In the genomic region with DNA sequence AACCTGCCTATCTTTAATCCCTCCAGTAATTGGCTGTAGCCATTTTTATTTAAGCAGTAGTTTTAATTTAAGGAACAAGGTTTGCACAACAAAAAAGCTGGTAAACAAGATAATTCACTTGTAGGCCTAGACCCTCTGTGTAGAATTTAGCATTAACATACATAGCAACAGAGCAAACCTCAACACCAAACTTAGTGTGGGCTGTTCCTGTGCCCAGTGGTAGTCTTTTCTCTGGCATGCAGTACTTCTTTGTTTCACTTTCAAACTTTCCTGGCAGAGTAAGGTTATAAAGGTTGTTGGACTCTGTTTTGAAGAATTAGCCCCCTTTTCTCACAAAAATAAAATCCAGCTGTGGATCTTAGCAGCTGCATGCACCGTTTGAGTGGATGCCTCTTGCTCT, we compare ENCODE assay signal across 18 mouse cellular contexts. TPM values are rescaled to one million over a fixed set of nuclear protein-coding genes. Genes with fewer than 3 reads are reported as not detected.
DNase-seq lines count a peak whose midpoint lies in the region; ATAC-seq and TF ChIP-seq lines count a peak whose summit lies in the region.
"Had no signal": no experiment of that assay in that cellular context is flagged by ENCODE, and none has a peak within 500 bp of the region (broad histone marks: within the 10 kb centered on the region; RNA-seq: fewer than 3 reads in every experiment).

No protein-coding gene starts in this region.

- H3K4me1 ChIP-seq in liver, embryonic 11.5 days (replicated peaks; ENCODE audit: control insufficient read depth, insufficient read depth, low read length): peaks cover 7% of the 10 kb centered on the region
- H3K4me1 ChIP-seq in bone marrow, adult 2 months (ENCODE audit: control insufficient read depth, insufficient read depth, low read length): peaks cover 2% of the 10 kb centered on the region
- peaks cover 6% of the 10 kb centered on the region for H3K4me1 ChIP-seq in liver, embryonic 16.5 days (ENCODE audit: control insufficient read depth, low read depth, low read length)
- H3K4me1 ChIP-seq in midbrain, embryonic 13.5 days (replicated peaks): no peaks in the 10 kb centered on the region
- H3K4me1 ChIP-seq in intestine, embryonic 16.5 days (ENCODE audit: control insufficient read depth, insufficient read depth, low read length): peaks cover 6% of the 10 kb centered on the region
- H3K4me1 ChIP-seq: forebrain, embryonic 13.5 days; neural tube, embryonic 13.5 days had no signal

- no peak for DNase-seq in liver, embryonic 11.5 days (ENCODE audit: low spot score)
- no peak for DNase-seq in liver
- no peak for DNase-seq in c-Kit-positive CD71-positive TER-119-positive erythroid progenitor cells, embryonic 14.5 days (ENCODE audit: low spot score)
- DNase-seq: cerebellum, adult 2 months; gastrocnemius, postnatal 36 days; heart, postnatal 14 days; layer of hippocampus, postnatal 36 days; left cerebral cortex, postnatal 4 days; lung, adult 18-20 months; lung, postnatal 4 days; thymus, postnatal 25 days had no signal

- H3K9me3 ChIP-seq in liver, embryonic 11.5 days (ENCODE audit: control insufficient read depth, low read length): no peaks in the 10 kb centered on the region
- no peaks in the 10 kb centered on the region for H3K9me3 ChIP-seq in liver, embryonic 16.5 days (replicated peaks; ENCODE audit: control insufficient read depth, low read length)
- H3K9me3 ChIP-seq in midbrain, embryonic 13.5 days: no peaks in the 10 kb centered on the region
- no peaks in the 10 kb centered on the region for H3K9me3 ChIP-seq in intestine, embryonic 16.5 days (ENCODE audit: control insufficient read depth, low read length)
- H3K9me3 ChIP-seq: forebrain, embryonic 13.5 days; neural tube, embryonic 13.5 days had no signal

- no peak for ATAC-seq in liver, embryonic 11.5 days (replicated peaks; ENCODE audit: low FRiP score)
- no peak for ATAC-seq in liver, embryonic 16.5 days (ENCODE audit: low read depth)
- no peak for ATAC-seq in midbrain, embryonic 13.5 days
- no peak for ATAC-seq in intestine, embryonic 16.5 days
- ATAC-seq: forebrain, embryonic 13.5 days; hindbrain, postnatal 0 days had no signal

- no peak for TF ChIP-seq CTCF in bone marrow, adult 2 months (IDR thresholded peaks at IDR 0.05; ENCODE audit: control insufficient read depth, insufficient read depth, low read length)

- no peak overlapping the region for H3K4me3 ChIP-seq in liver, embryonic 11.5 days (ENCODE audit: low read depth, low read length)
- no peak overlapping the region for H3K4me3 ChIP-seq in bone marrow, adult 2 months (replicated peaks; ENCODE audit: control insufficient read depth, low read depth, low read length)
- H3K4me3 ChIP-seq in liver, embryonic 16.5 days (ENCODE audit: low read depth, low read length): no peak overlapping the region
- no peak overlapping the region for H3K4me3 ChIP-seq in midbrain, embryonic 13.5 days (replicated peaks)
- no peak overlapping the region for H3K4me3 ChIP-seq in intestine, embryonic 16.5 days (ENCODE audit: low read length)
- H3K4me3 ChIP-seq: forebrain, embryonic 13.5 days; neural tube, embryonic 13.5 days had no signal

- H3K4me2 ChIP-seq in liver, embryonic 11.5 days: peak overlapping the region; percentile 10
- peak overlapping the region; percentile 13; the same call in 1 of the 2 replicates for H3K4me2 ChIP-seq in liver, embryonic 16.5 days (ENCODE audit: low read depth, low read length)
- H3K4me2 ChIP-seq in midbrain, embryonic 13.5 days (replicated peaks): no peak overlapping the region
- H3K4me2 ChIP-seq in intestine, embryonic 16.5 days (ENCODE audit: low read depth, low read length): no peak overlapping the region
- H3K4me2 ChIP-seq: forebrain, embryonic 13.5 days; neural tube, embryonic 13.5 days had no signal

- WGBS in liver, embryonic 11.5 days: 59% methylated on average over 1 of the region's 1 CpGs
- WGBS in bone marrow, adult 2 months: 0% methylated on average over 1 of the region's 1 CpGs
- WGBS in liver, embryonic 16.5 days (ENCODE audit: insufficient replicate concordance): 41% methylated on average over 1 of the region's 1 CpGs
- 89% methylated on average over 1 of the region's 1 CpGs for WGBS in midbrain, embryonic 13.5 days
- 61% methylated on average over 1 of the region's 1 CpGs for WGBS in intestine, embryonic 16.5 days

- H3K36me3 ChIP-seq in liver, embryonic 11.5 days (ENCODE audit: control insufficient read depth, insufficient read depth, low read length): no peaks in the 10 kb centered on the region
- no peaks in the 10 kb centered on the region for H3K36me3 ChIP-seq in liver, embryonic 16.5 days (ENCODE audit: control insufficient read depth, insufficient read depth)
- no peaks in the 10 kb centered on the region for H3K36me3 ChIP-seq in midbrain, embryonic 13.5 days
- H3K36me3 ChIP-seq in intestine, embryonic 16.5 days (ENCODE audit: control insufficient read depth, insufficient read depth, low read length): no peaks in the 10 kb centered on the region
- H3K36me3 ChIP-seq: neural tube, embryonic 13.5 days had no signal

- H3K9ac ChIP-seq in liver, embryonic 11.5 days (ENCODE audit: low read depth, low read length): no peak overlapping the region
- no peak overlapping the region for H3K9ac ChIP-seq in liver, embryonic 16.5 days (ENCODE audit: low read depth, low read length)
- H3K9ac ChIP-seq in midbrain, embryonic 13.5 days (replicated peaks): no peak overlapping the region
- no peak overlapping the region for H3K9ac ChIP-seq in intestine, embryonic 16.5 days (ENCODE audit: low read depth, low read length)
- H3K9ac ChIP-seq: forebrain, embryonic 13.5 days; neural tube, embryonic 13.5 days had no signal

- H3K27ac ChIP-seq in liver, embryonic 11.5 days (ENCODE audit: low read depth, low read length): peak overlapping the region; percentile 0; the same call in 1 of the 2 replicates
- H3K27ac ChIP-seq in bone marrow, adult 2 months (ENCODE audit: control insufficient read depth, insufficient read depth, low read depth, low read length, poor library complexity): peak overlapping the region; percentile 73
- H3K27ac ChIP-seq in liver, embryonic 16.5 days (ENCODE audit: low read length): peak overlapping the region; percentile 38
- H3K27ac ChIP-seq in midbrain, embryonic 13.5 days: no peak overlapping the region
- H3K27ac ChIP-seq in intestine, embryonic 16.5 days (ENCODE audit: low read length): no peak overlapping the region
- H3K27ac ChIP-seq: forebrain, embryonic 13.5 days; hindbrain, postnatal 0 days; neural tube, embryonic 13.5 days had no signal

- TF ChIP-seq POLR2A in bone marrow, adult 2 months (IDR thresholded peaks at IDR 0.05; ENCODE audit: borderline replicate concordance, control insufficient read depth, low read depth, low read length): no peak

- H3K27me3 ChIP-seq in liver, embryonic 11.5 days (replicated peaks; ENCODE audit: control insufficient read depth, insufficient read depth, low read length): no peaks in the 10 kb centered on the region
- H3K27me3 ChIP-seq in liver, embryonic 16.5 days (ENCODE audit: control insufficient read depth, insufficient read depth, low read depth, low read length): no peaks in the 10 kb centered on the region
- H3K27me3 ChIP-seq in midbrain, embryonic 13.5 days: no peaks in the 10 kb centered on the region
- no peaks in the 10 kb centered on the region for H3K27me3 ChIP-seq in intestine, embryonic 16.5 days (replicated peaks; ENCODE audit: control insufficient read depth, insufficient read depth, low read length)
- H3K27me3 ChIP-seq: forebrain, embryonic 13.5 days; neural tube, embryonic 13.5 days had no signal

RNA-seq across cellular contexts. Expression of a gene that starts 48.9 kb away (rescaled TPM):
- polyA plus RNA-seq in liver, embryonic 11.5 days (2014; fragmentation: Nextera tagmentation; extraction: Ambion mirVana): 110 and 113 TPM in 2 replicates
- polyA plus RNA-seq in bone marrow, adult 2 months (2011; ENCODE audit: insufficient read depth, insufficient read length, low replicate concordance, missing spikeins): 12.8 and 14.8 TPM in 2 replicates
- polyA plus RNA-seq in liver, embryonic 16.5 days (2015; fragmentation: Nextera tagmentation; extraction: Ambion mirVana): 40.0 and 44.3 TPM in 2 replicates
- polyA plus RNA-seq in midbrain, embryonic 13.5 days (2015; fragmentation: Nextera tagmentation; extraction: Ambion mirVana): 225 and 231 TPM in 2 replicates
- polyA plus RNA-seq in intestine, embryonic 16.5 days (2015; fragmentation: Nextera tagmentation; extraction: Ambion mirVana): 65.1 and 78.7 TPM in 2 replicates

Comparison
In these comparisons a context has a peak if more than half of its experiments do, and no peak if none do; other contexts are left out.
1. H3K27ac ChIP-seq: peak in liver, embryonic 11.5 days (single experiment), bone marrow, adult 2 months (single experiment) and liver, embryonic 16.5 days (single experiment); none in midbrain, embryonic 13.5 days (single experiment) and intestine, embryonic 16.5 days (single experiment).
2. H3K4me2 ChIP-seq: peak in liver, embryonic 11.5 days (single experiment) and liver, embryonic 16.5 days (single experiment); none in midbrain, embryonic 13.5 days (single experiment) and intestine, embryonic 16.5 days (single experiment).